Mouse (Mus musculus) CH12.LX (cell line): Measurements from ENCODE around the gene Cd2bp2. TPM values are rescaled to one million over a fixed set of nuclear protein-coding genes. Genes with fewer than 3 reads are reported as not detected.

Source experiments
- DNase-seq: peaks from one replicate; pipeline ENCODE4 v3.0.0-alpha.2; 2013; ENCODE audit errors: extremely low read depth
- H3K27ac ChIP-seq: 2 replicates; pipeline ENCODE4 v1.5.1; 2012; ENCODE audit warnings: low read depth, mild to moderate bottlenecking, control low read depth, moderate library complexity; ENCODE audit not compliant: insufficient read depth
- H3K27me3 ChIP-seq: replicated peaks from 2 replicates; pipeline ENCODE3; 2012; ENCODE audit warnings: inconsistent platforms
- H3K36me3 ChIP-seq, 2 experiments: replicated peaks in 1 of 2; 2 replicates each; pipeline versions ENCODE3 to v1.6.1; 2012; ENCODE audit warnings: inconsistent platforms in 1 of 2, low read length in 1 of 2, mild to moderate bottlenecking in 1 of 2, mixed read lengths in 1 of 2, moderate library complexity in 1 of 2; ENCODE audit not compliant: control insufficient read depth in 1 of 2, insufficient read depth in 1 of 2
- H3K4me1 ChIP-seq, 2 experiments: 2 replicates each; pipeline ENCODE4 v1.6.1; 2012; ENCODE audit warnings: inconsistent platforms in 1 of 2, moderate library complexity in 1 of 2; ENCODE audit not compliant: insufficient read depth in 2 of 2, control insufficient read depth in 1 of 2
- H3K4me2 ChIP-seq: 2 replicates; pipeline ENCODE4 v1.6.1; 2012; ENCODE audit warnings: low read depth, mild to moderate bottlenecking, control low read depth; ENCODE audit not compliant: poor library complexity, insufficient read depth, severe bottlenecking
- H3K4me3 ChIP-seq, 3 experiments: fragments of 150-350 bp in 1 of 3; sonication (generic) in 1 of 3; replicated peaks in 1 of 3; 2 replicates each; pipeline versions ENCODE3 to v1.5.1; 2011 to 2012; ENCODE audit warnings: low read depth in 2 of 3, low read length in 2 of 3, mild to moderate bottlenecking in 2 of 3, moderate library complexity in 2 of 3, control low read depth in 1 of 3, improper control_type of control experiment in 1 of 3, inconsistent platforms in 1 of 3, mixed read lengths in 1 of 3; ENCODE audit not compliant: poor library complexity in 1 of 3
- H3K79me2 ChIP-seq: replicated peaks from 2 replicates; pipeline ENCODE4 v1.6.1; 2012; ENCODE audit warnings: mild to moderate bottlenecking, moderate library complexity; ENCODE audit not compliant: control insufficient read depth, poor library complexity, insufficient read depth, severe bottlenecking; ENCODE audit errors: extremely low read depth
- H3K9ac ChIP-seq: 2 replicates; pipeline ENCODE4 v1.6.1; 2012; ENCODE audit warnings: low read depth, mild to moderate bottlenecking, control low read depth, moderate library complexity; ENCODE audit not compliant: insufficient read depth
- H3K9me3 ChIP-seq: replicated peaks from 2 replicates; pipeline ENCODE3; 2012; ENCODE audit warnings: low read length, inconsistent platforms, mixed read lengths
- BHLHE40 ChIP-seq: IDR thresholded peaks from 2 replicates; pipeline ENCODE4 v1.6.1; 2011; ENCODE audit warnings: mild to moderate bottlenecking, low read depth, low read length, improper control_type of control experiment
- CHD2 ChIP-seq: IDR thresholded peaks from 2 replicates; pipeline ENCODE4 v1.6.1; 2011; ENCODE audit warnings: low read length, improper control_type of control experiment
- CTCF ChIP-seq, 2 experiments: IDR thresholded peaks in 1 of 2; conservative IDR thresholded peaks in 1 of 2; 2 replicates each; pipeline ENCODE4 v1.5.1; 2011 to 2012; ENCODE audit warnings: low read depth in 2 of 2, low read length in 2 of 2, improper control_type of control experiment in 1 of 2, inconsistent platforms in 1 of 2, mild to moderate bottlenecking in 1 of 2, moderate library complexity in 1 of 2
- E2F4 ChIP-seq: IDR thresholded peaks from 2 replicates; pipeline ENCODE4 v1.6.1; 2011; ENCODE audit warnings: low read depth, low read length, improper control_type of control experiment; ENCODE audit not compliant: insufficient replicate concordance
- EP300 ChIP-seq: IDR thresholded peaks from 2 replicates; pipeline ENCODE4 v1.6.1; 2011; ENCODE audit warnings: low read length, improper control_type of control experiment
- IRF4 ChIP-seq: IDR thresholded peaks from 2 replicates; pipeline ENCODE4 v1.6.1; 2014; ENCODE audit warnings: low read depth, mild to moderate bottlenecking, inconsistent platforms, low read length, improper control_type of control experiment
- JUN ChIP-seq: IDR thresholded peaks from 2 replicates; pipeline ENCODE4 v1.6.1; 2011; ENCODE audit warnings: low read depth, mild to moderate bottlenecking, low read length, improper control_type of control experiment, moderate library complexity; ENCODE audit not compliant: insufficient read depth
- KAT2A ChIP-seq: IDR thresholded peaks from 2 replicates; pipeline ENCODE4 v1.6.1; 2012; ENCODE audit warnings: low read length, improper control_type of control experiment, inconsistent platforms; ENCODE audit not compliant: insufficient replicate concordance
- MAX ChIP-seq: IDR thresholded peaks from 2 replicates; pipeline ENCODE4 v1.6.1; 2011; ENCODE audit warnings: low read length, improper control_type of control experiment
- MAZ ChIP-seq: IDR thresholded peaks from 2 replicates; pipeline ENCODE4 v1.6.1; 2012; ENCODE audit warnings: low read depth, mild to moderate bottlenecking, inconsistent platforms, low read length, improper control_type of control experiment, moderate library complexity
- MEF2A ChIP-seq: IDR thresholded peaks from 2 replicates; pipeline ENCODE4 v1.6.1; 2014; ENCODE audit warnings: low read depth, mild to moderate bottlenecking, inconsistent platforms, low read length, improper control_type of control experiment, borderline replicate concordance
- MXI1 ChIP-seq: IDR thresholded peaks from 2 replicates; pipeline ENCODE4 v1.6.1; 2011; ENCODE audit warnings: mild to moderate bottlenecking, low read depth, low read length, improper control_type of control experiment
- NELFE ChIP-seq: IDR thresholded peaks from 2 replicates; pipeline ENCODE4 v1.6.1; 2011; ENCODE audit warnings: low read depth, low read length, improper control_type of control experiment
- NRF1 ChIP-seq: IDR thresholded peaks from 2 replicates; pipeline ENCODE4 v1.6.1; 2014; ENCODE audit warnings: low read depth, mild to moderate bottlenecking, inconsistent platforms, low read length, improper control_type of control experiment, moderate library complexity
- POLR2A ChIP-seq: IDR thresholded peaks from 2 replicates; pipeline ENCODE4 v1.6.1; 2011; ENCODE audit warnings: low read depth, mild to moderate bottlenecking, improper control_type of control experiment, low read length
- RAD21 ChIP-seq: IDR thresholded peaks from 2 replicates; pipeline ENCODE4 v1.6.1; 2011; ENCODE audit warnings: low read depth, mild to moderate bottlenecking, low read length, improper control_type of control experiment, moderate library complexity
- RCOR1 ChIP-seq: conservative IDR thresholded peaks from 2 replicates; pipeline ENCODE4 v1.6.1; 2012; ENCODE audit warnings: low read depth, mild to moderate bottlenecking, inconsistent platforms, low read length, improper control_type of control experiment
- SIN3A ChIP-seq: IDR thresholded peaks from 2 replicates; pipeline ENCODE4 v1.6.1; 2012; ENCODE audit warnings: low read length, improper control_type of control experiment, inconsistent platforms
- TBP ChIP-seq: conservative IDR thresholded peaks from 2 replicates; pipeline ENCODE4 v1.6.1; 2011; ENCODE audit warnings: low read depth, low read length, improper control_type of control experiment
- USF2 ChIP-seq: conservative IDR thresholded peaks from 2 replicates; pipeline ENCODE4 v1.6.1; 2011; ENCODE audit warnings: low read depth, low read length, improper control_type of control experiment
- ZC3H11A ChIP-seq: IDR thresholded peaks from 2 replicates; pipeline ENCODE4 v1.6.1; 2012; ENCODE audit warnings: low read depth, mild to moderate bottlenecking, inconsistent platforms, low read length, improper control_type of control experiment
- ZKSCAN1 ChIP-seq: IDR thresholded peaks from 2 replicates; pipeline ENCODE4 v1.6.1; 2012; ENCODE audit warnings: low read depth, inconsistent platforms, low read length, improper control_type of control experiment, borderline replicate concordance
- ZNF384 ChIP-seq: IDR thresholded peaks from 2 replicates; pipeline ENCODE4 v1.6.1; 2012; ENCODE audit warnings: low read depth, low read length, improper control_type of control experiment, inconsistent platforms
- dilution Hi-C: fragments of 300-500 bp; cut with MboI; formaldehyde crosslinking; loops from 2 replicates; pipeline ENCODE4 v1.14.3; 2020; ENCODE audit warnings: low sequenced_read_pairs; ENCODE audit not compliant: extremely low pct_unique_long_range_greater_than_20kb, extremely low pct_ligation_motif_present
- in situ Hi-C: fragments of 300-500 bp; cut with MboI; formaldehyde crosslinking; loops from 3 replicates; pipeline ENCODE4 v1.14.3; 2019; ENCODE audit warnings: low sequenced_read_pairs, low pct_ligation_motif_present, low pct_unique_long_range_greater_than_20kb, mixed read lengths
- polyA plus RNA-seq: library from polyadenylated mRNA; unstranded; fragments of >175 nt; gene quantifications from 2 replicates; pipeline ENCODE4 v1.2.1, GENCODE M21; 2012; ENCODE audit warnings: low read depth; ENCODE audit not compliant: insufficient read length
- total RNA-seq, 2 experiments: library from RNA; depleted of rRNA; stranded (reverse); fragments of 300-350 nt in 1 of 2; fragments of >200 nt in 1 of 2; gene quantifications; 2 replicates each; pipeline ENCODE4 v1.2.3; 2012 to 2014

Gene Cd2bp2
- total and polyA plus RNA-seq, 3 experiments: 57.4 to 66.8 (median 62.4) TPM

- dilution Hi-C loops (no loop called here), in situ Hi-C loops (no loop called here)
- Histone ChIP-seq H3K9ac (no peak overlapping the region), H3K4me2 (no peak overlapping the region), H3K4me3 (no peak overlapping the region), H3K9me3 (peaks cover 4% of the 10 kb centered on the region), H3K4me1 (peaks cover under 1 to 39% of the 10 kb centered on the region in 2 experiments; a peak in 3 of 4 replicates), H3K36me3 (peaks cover 0 to 14% of the 10 kb centered on the region in 2 experiments), H3K27ac (no peak overlapping the region), H3K79me2 (no peaks in the 10 kb centered on the region), H3K27me3 (no peaks in the 10 kb centered on the region)
- no peak for TF ChIP-seq CHD2
- TF ChIP-seq IRF4: no peak
- no peak for TF ChIP-seq USF2
- no peak for TF ChIP-seq EP300
- no peak for TF ChIP-seq JUN
- no peak for TF ChIP-seq MAX
- TF ChIP-seq CTCF (conservative IDR thresholded peaks at IDR 0.05 in 1 of 2, IDR thresholded peaks at IDR 0.05 in 1 of 2; ENCODE audit: low read depth in 2 of 2, low read length in 2 of 2): no peak
- TF ChIP-seq MXI1: no peak
- TF ChIP-seq ZC3H11A: no peak
- TF ChIP-seq MAZ: no peak
- no peak for TF ChIP-seq BHLHE40
- no peak for TF ChIP-seq NELFE
- no peak for TF ChIP-seq KAT2A
- no peak for TF ChIP-seq RAD21
- TF ChIP-seq SIN3A: no peak
- no peak for TF ChIP-seq ZKSCAN1
- TF ChIP-seq ZNF384: no peak
- no peak for TF ChIP-seq E2F4
- TF ChIP-seq TBP: no peak
- DNase-seq: no peak
These were observed 29.5 kb upstream of the Cd2bp2 start for GRCm38 (mm10) chr7:127225147-127225995.

DNA sequence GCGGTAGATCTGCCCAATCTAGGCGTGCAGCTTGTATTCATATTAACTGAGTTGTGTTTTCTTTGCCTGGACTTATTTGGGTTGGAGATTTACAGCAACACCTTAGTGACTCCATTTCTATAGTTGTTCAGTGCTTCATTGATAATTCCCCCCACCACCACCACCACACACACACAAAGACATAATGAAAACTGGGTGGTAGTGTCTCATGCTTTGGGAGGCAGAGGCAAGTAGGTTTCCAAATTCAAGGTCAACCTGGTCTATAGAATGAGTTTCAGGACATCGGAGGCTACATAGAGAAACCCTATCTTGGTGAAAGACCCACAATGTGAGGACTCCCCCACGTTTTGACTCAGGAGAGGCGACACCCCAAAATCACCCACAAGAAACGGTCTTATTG lies 28.8 kb upstream of the Cd2bp2 start:
- in situ Hi-C loops: no loop called here
- Histone ChIP-seq H3K9ac (no peak overlapping the region), H3K27me3 (no peaks in the 10 kb centered on the region), H3K27ac (no peak overlapping the region), H3K4me1 (peaks cover 6 to 39% of the 10 kb centered on the region in 2 experiments; a peak in 3 of 4 replicates), H3K4me2 (no peak overlapping the region), H3K9me3 (peaks cover 4% of the 10 kb centered on the region), H3K4me3 (no peak overlapping the region), H3K79me2 (no peaks in the 10 kb centered on the region), H3K36me3 (peaks cover 0 to 7% of the 10 kb centered on the region in 2 experiments)
- dilution Hi-C loops: no loop called here
- no peak for TF ChIP-seq TBP
- TF ChIP-seq MEF2A: no peak
- TF ChIP-seq POLR2A: no peak
- TF ChIP-seq KAT2A: no peak
- no peak for TF ChIP-seq SIN3A
- no peak for TF ChIP-seq MAZ
- no peak for TF ChIP-seq ZNF384
- TF ChIP-seq NRF1: no peak
- no peak for TF ChIP-seq RAD21
- TF ChIP-seq RCOR1: no peak
- DNase-seq: no peak
